Mouse (Mus musculus) heart, embryonic 12.5 days (tissue): ENCODE data around the gene Snap91. TPM values are rescaled to one million over a fixed set of nuclear protein-coding genes. Genes with fewer than 3 reads are reported as not detected.
A peak's percentile ranks its signal among the peaks of the same experiment; 100 is the strongest.

Experiments used
- ATAC-seq: fragments of 200-750 bp; cut with Nextera tagmentation; 2 replicates; pipeline ENCODE4 v1.8.0; 2017; ENCODE audit warnings: moderate TSS enrichment, moderate library complexity; ENCODE audit not compliant: insufficient number of reproducible peaks, low FRiP score
- H3K27ac ChIP-seq: fragments of 300-500 bp; sonication (generic); 2 replicates; pipeline ENCODE4 v1.5.1; 2016; ENCODE audit warnings: mild to moderate bottlenecking, moderate library complexity; ENCODE audit not compliant: poor library complexity, severe bottlenecking
- H3K27me3 ChIP-seq: fragments of 300-500 bp; sonication (generic); replicated peaks from 2 replicates; pipeline ENCODE4 v1.6.1; 2016; ENCODE audit warnings: mild to moderate bottlenecking, moderate library complexity
- H3K36me3 ChIP-seq: fragments of 300-500 bp; sonication (generic); 2 replicates; pipeline ENCODE4 v1.6.1; 2016; ENCODE audit warnings: mild to moderate bottlenecking, moderate library complexity
- H3K4me1 ChIP-seq: fragments of 300-500 bp; sonication (generic); replicated peaks from 2 replicates; pipeline ENCODE4 v1.6.1; 2016; ENCODE audit warnings: mild to moderate bottlenecking
- H3K4me2 ChIP-seq: fragments of 300-500 bp; sonication (generic); 2 replicates; pipeline ENCODE4 v1.6.1; 2016; ENCODE audit warnings: mild to moderate bottlenecking, moderate library complexity
- H3K4me3 ChIP-seq: fragments of 300-500 bp; sonication (generic); 2 replicates; pipeline ENCODE4 v1.5.1; 2016; ENCODE audit warnings: mild to moderate bottlenecking
- H3K9ac ChIP-seq: fragments of 300-500 bp; sonication (generic); 2 replicates; pipeline ENCODE4 v1.6.1; 2016; ENCODE audit warnings: mild to moderate bottlenecking, moderate library complexity
- H3K9me3 ChIP-seq: fragments of 300-500 bp; sonication (generic); replicated peaks from 2 replicates; pipeline ENCODE4 v1.6.1; 2016; ENCODE audit warnings: mild to moderate bottlenecking, moderate library complexity
- WGBS: fragments of 180-500 bp; shearing (Covaris S2); methylation state at CpG from one replicate; pipeline ENCODE4 v1.1.7; 2016; 5-methylcytosine and 5-hydroxymethylcytosine counted together
- polyA plus RNA-seq: library from polyadenylated mRNA; unstranded; fragments of >200 nt; fragmentation: Nextera tagmentation; extraction: Ambion mirVana; gene quantifications from 2 replicates; pipeline ENCODE4 v1.2.1, GENCODE M21; 2016

Gene Snap91
- polyA plus RNA-seq, 1 experiment from 2014 or later, result 77.2 TPM

GRCm38 (mm10) chr9:86742959-86743911 is 137.2 kb downstream of the Snap91 start, which contains the start of gene Prss35:
TSS of gene Prss35 (plus strand) at chr9:86743649.
- Histone ChIP-seq H3K36me3 (no peaks in the 10 kb centered on the region), H3K27ac (peak within 1 kb of the TSS; percentile 18; the same call in 1 of the 2 replicates), H3K4me1 (peaks cover 28% of the 10 kb centered on the region), H3K4me3 (peak within 1 kb of the TSS; percentile 52), H3K9ac (peak within 1 kb of the TSS; percentile 63), H3K9me3 (no peaks in the 10 kb centered on the region), H3K4me2 (peak within 1 kb of the TSS; percentile 79), H3K27me3 (no peaks in the 10 kb centered on the region)
- peak; percentile 78 for ATAC-seq
- 6% methylated on average over 19 of the region's 19 CpGs for WGBS

- Histone ChIP-seq H3K27me3 (no peaks in the 10 kb centered on the region), H3K4me1 (peaks cover 46% of the 10 kb centered on the region), H3K9ac (no peak overlapping the region), H3K9me3 (no peaks in the 10 kb centered on the region), H3K27ac (no peak overlapping the region), H3K4me3 (no peak overlapping the region), H3K36me3 (no peaks in the 10 kb centered on the region), H3K4me2 (no peak overlapping the region)
- ATAC-seq, result no peak
- 28% methylated on average over 3 of the region's 3 CpGs for WGBS
These were observed 140.5 kb downstream of the Snap91 start for GRCm38 (mm10) chr9:86739971-86740370.

DNA sequence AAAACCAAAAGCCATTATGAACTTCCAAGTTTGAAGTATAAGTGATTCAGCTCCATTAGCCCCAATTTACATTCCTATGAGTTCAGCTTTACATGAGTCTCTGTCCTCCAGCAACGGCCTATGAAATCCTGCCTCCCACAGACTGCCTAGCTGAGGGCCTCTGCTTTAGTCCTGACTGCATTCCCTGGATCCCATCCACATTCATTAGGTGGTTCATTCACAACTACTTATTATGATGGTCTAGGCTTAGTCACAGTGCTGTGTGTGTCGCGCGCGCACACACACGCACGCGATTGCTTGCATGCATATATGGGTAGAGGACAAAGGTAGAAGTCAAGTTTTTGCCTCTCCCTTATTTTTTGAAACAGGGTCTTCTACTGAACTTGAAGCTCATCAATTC is 141.7 kb downstream of the Snap91 start:
- Histone ChIP-seq H3K4me3 (no peak overlapping the region), H3K36me3 (no peaks in the 10 kb centered on the region), H3K4me1 (peaks cover 45% of the 10 kb centered on the region), H3K27ac (no peak overlapping the region), H3K9ac (no peak overlapping the region), H3K27me3 (no peaks in the 10 kb centered on the region), H3K9me3 (no peaks in the 10 kb centered on the region), H3K4me2 (no peak overlapping the region)
- ATAC-seq, result no peak
- WGBS, result 93% methylated on average over 8 of the region's 8 CpGs

DNA sequence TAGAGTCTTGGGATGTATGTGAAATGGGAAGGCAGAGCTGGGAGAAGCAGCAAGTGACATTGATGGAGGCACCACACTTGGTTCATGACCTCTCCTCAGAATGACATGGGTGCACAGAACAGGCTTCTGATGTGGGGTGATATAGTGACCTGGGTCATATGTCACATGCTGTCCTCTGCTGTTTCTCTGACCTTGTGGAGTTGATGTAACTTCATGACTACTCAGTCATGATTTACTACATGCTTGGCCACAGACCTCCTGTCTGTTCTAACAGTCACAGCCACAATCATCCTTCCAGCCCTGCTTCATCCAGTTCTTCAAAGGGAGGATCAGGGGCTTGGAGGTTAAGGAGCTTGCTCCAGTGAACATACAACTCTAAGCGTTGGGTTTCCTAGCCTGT is 142.4 kb downstream of the Snap91 start:
- 79% methylated on average over 1 of the region's 1 CpGs for WGBS
- Histone ChIP-seq H3K9me3 (no peaks in the 10 kb centered on the region), H3K27me3 (no peaks in the 10 kb centered on the region), H3K4me1 (peaks cover 38% of the 10 kb centered on the region), H3K4me2 (no peak overlapping the region), H3K36me3 (no peaks in the 10 kb centered on the region), H3K4me3 (no peak overlapping the region), H3K9ac (no peak overlapping the region), H3K27ac (no peak overlapping the region)
- ATAC-seq, result no peak

DNA sequence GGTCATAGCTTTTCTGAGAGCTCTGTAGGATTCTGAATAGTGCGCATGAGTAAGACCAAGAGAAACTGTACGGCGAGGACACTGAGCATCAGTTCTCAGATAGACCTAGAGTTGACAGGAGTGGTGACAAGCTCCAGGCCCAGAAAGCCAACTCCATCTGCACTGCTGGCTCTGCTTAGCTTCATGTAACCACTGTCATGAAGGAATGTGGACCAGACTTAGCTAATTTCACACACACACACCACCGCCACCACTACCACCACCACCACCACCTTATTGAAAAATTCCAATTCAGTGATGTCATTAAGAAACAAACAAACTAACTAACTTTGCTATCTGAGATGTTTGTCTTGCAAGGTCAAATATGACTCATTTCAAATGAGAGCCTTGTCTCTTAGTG is 143.5 kb downstream of the Snap91 start:
- H3K27me3 ChIP-seq, result no peaks in the 10 kb centered on the region
- peak; percentile 86 for ATAC-seq
- H3K4me1 ChIP-seq, result peaks cover 32% of the 10 kb centered on the region
- H3K4me3 ChIP-seq, result no peak overlapping the region
- H3K36me3 ChIP-seq, result no peaks in the 10 kb centered on the region
- WGBS, result 26% methylated on average over 4 of the region's 4 CpGs
- H3K27ac ChIP-seq, result peak overlapping the region; percentile 69
- H3K9me3 ChIP-seq, result no peaks in the 10 kb centered on the region
- no peak overlapping the region for H3K9ac ChIP-seq
- H3K4me2 ChIP-seq, result no peak overlapping the region

GRCm38 (mm10) chr9:86734795-86735194 is 145.7 kb downstream of the Snap91 start:
- ATAC-seq, result no peak
- Histone ChIP-seq H3K9me3 (no peaks in the 10 kb centered on the region), H3K27ac (no peak overlapping the region), H3K9ac (no peak overlapping the region), H3K4me2 (no peak overlapping the region), H3K4me1 (peaks cover 29% of the 10 kb centered on the region), H3K4me3 (no peak overlapping the region), H3K36me3 (no peaks in the 10 kb centered on the region), H3K27me3 (no peaks in the 10 kb centered on the region)
- WGBS, result 77% methylated on average over 9 of the region's 9 CpGs

GRCm38 (mm10) chr9:86734357-86734756 is 146.1 kb downstream of the Snap91 start:
- no peaks in the 10 kb centered on the region for H3K27me3 ChIP-seq
- no peak overlapping the region for H3K4me3 ChIP-seq
- H3K9me3 ChIP-seq, result no peaks in the 10 kb centered on the region
- no peak overlapping the region for H3K4me2 ChIP-seq
- no peaks in the 10 kb centered on the region for H3K36me3 ChIP-seq
- H3K9ac ChIP-seq, result no peak overlapping the region
- ATAC-seq, result no peak
- no peak overlapping the region for H3K27ac ChIP-seq
- peaks cover 27% of the 10 kb centered on the region for H3K4me1 ChIP-seq

- WGBS, result 91% methylated on average over 3 of the region's 3 CpGs
- Histone ChIP-seq H3K27ac (no peak overlapping the region), H3K4me1 (peaks cover 3% of the 10 kb centered on the region; the same call in 1 of the 2 replicates), H3K4me2 (no peak overlapping the region), H3K36me3 (no peaks in the 10 kb centered on the region), H3K9me3 (no peaks in the 10 kb centered on the region), H3K27me3 (no peaks in the 10 kb centered on the region), H3K4me3 (no peak overlapping the region), H3K9ac (no peak overlapping the region)
- no peak for ATAC-seq
These were observed 150.6 kb downstream of the Snap91 start for GRCm38 (mm10) chr9:86729811-86730210.

GRCm38 (mm10) chr9:86729084-86729483 is 151.4 kb downstream of the Snap91 start:
- Histone ChIP-seq H3K4me1 (peaks cover 3% of the 10 kb centered on the region; the same call in 1 of the 2 replicates), H3K4me2 (no peak overlapping the region), H3K27ac (no peak overlapping the region), H3K9ac (no peak overlapping the region), H3K27me3 (no peaks in the 10 kb centered on the region), H3K36me3 (no peaks in the 10 kb centered on the region), H3K4me3 (no peak overlapping the region), H3K9me3 (no peaks in the 10 kb centered on the region)
- WGBS, result 22% methylated on average over 1 of the region's 1 CpGs
- ATAC-seq, result no peak

DNA sequence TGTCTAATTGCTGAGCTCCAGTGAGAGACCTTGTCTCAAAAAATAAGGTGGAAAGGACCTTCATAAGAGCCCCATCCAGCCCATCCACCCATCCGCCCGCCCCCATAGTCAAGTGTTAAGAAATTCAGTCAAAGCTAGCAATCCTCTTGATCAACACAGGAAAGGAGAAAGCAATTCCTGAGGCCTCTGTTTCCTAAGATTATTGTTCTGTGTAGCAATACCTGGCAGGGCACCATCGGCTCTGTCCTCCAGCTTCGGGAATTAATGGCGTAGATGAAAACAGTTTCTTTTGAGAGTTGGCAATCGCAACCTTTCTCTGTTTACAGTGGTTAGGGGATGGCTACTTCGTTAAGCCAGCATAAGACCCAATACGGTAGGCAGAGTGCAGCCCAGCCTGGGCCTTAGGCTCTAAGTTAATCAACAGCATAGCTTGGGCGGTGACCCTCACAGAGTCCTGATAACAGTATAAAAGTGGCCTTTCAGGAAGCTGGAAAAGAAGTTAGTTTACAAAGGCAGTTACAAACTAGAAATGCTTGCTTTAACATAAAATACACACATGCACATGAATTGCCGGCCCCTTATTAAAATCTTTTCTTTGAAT is 152.1 kb downstream of the Snap91 start:
- H3K27ac ChIP-seq, result no peak overlapping the region
- no peak overlapping the region for H3K4me3 ChIP-seq
- H3K4me1 ChIP-seq, result peaks cover 3% of the 10 kb centered on the region; the same call in 1 of the 2 replicates
- no peaks in the 10 kb centered on the region for H3K36me3 ChIP-seq
- no peak overlapping the region for H3K9ac ChIP-seq
- ATAC-seq, result no peak
- no peaks in the 10 kb centered on the region for H3K9me3 ChIP-seq
- no peaks in the 10 kb centered on the region for H3K27me3 ChIP-seq
- no peak overlapping the region for H3K4me2 ChIP-seq
- WGBS, result 65% methylated on average over 10 of the region's 10 CpGs

- no peaks in the 10 kb centered on the region for H3K36me3 ChIP-seq
- H3K9me3 ChIP-seq, result no peaks in the 10 kb centered on the region
- H3K27ac ChIP-seq, result no peak overlapping the region
- no peaks in the 10 kb centered on the region for H3K27me3 ChIP-seq
- 91% methylated on average over 5 of the region's 5 CpGs for WGBS
- H3K4me1 ChIP-seq, result peaks cover 3% of the 10 kb centered on the region; the same call in 1 of the 2 replicates
- H3K9ac ChIP-seq, result no peak overlapping the region
- no peak overlapping the region for H3K4me2 ChIP-seq
- no peak for ATAC-seq
- H3K4me3 ChIP-seq, result no peak overlapping the region
These were observed 154.1 kb downstream of the Snap91 start for GRCm38 (mm10) chr9:86726381-86726720.
